Mouse (Mus musculus) heart, embryonic 11.5 days (tissue): ENCODE data around the gene Rad51b. TPM values are rescaled to one million over a fixed set of nuclear protein-coding genes. Genes with fewer than 3 reads are reported as not detected.

Source experiments
- ATAC-seq: fragments of 200-750 bp; cut with Nextera tagmentation; replicated peaks from 2 replicates; pipeline ENCODE4 v1.8.0; 2017; ENCODE audit warnings: moderate library complexity; ENCODE audit not compliant: insufficient number of reproducible peaks, low FRiP score, low TSS enrichment
- H3K27ac ChIP-seq: fragments of 300-500 bp; sonication (generic); 2 replicates; pipeline ENCODE4 v1.5.1; 2014; ENCODE audit warnings: mild to moderate bottlenecking, low read depth, low read length
- H3K27me3 ChIP-seq: fragments of 300-500 bp; sonication (generic); 2 replicates; pipeline ENCODE4 v1.6.1; 2014; ENCODE audit warnings: mild to moderate bottlenecking, low read length, mixed read lengths; ENCODE audit not compliant: control insufficient read depth, insufficient read depth
- H3K36me3 ChIP-seq: fragments of 300-500 bp; sonication (generic); 2 replicates; pipeline ENCODE4 v1.6.1; 2014; ENCODE audit warnings: mild to moderate bottlenecking, low read length, moderate library complexity, mixed read lengths; ENCODE audit not compliant: control insufficient read depth, insufficient read depth
- H3K4me1 ChIP-seq: fragments of 300-500 bp; sonication (generic); 2 replicates; pipeline ENCODE4 v1.6.1; 2014; ENCODE audit warnings: low read length; ENCODE audit not compliant: control insufficient read depth, insufficient read depth
- H3K4me2 ChIP-seq: fragments of 300-500 bp; sonication (generic); 2 replicates; pipeline ENCODE4 v1.6.1; 2014; ENCODE audit warnings: mild to moderate bottlenecking, moderate library complexity
- H3K4me3 ChIP-seq: fragments of 300-500 bp; sonication (generic); 2 replicates; pipeline ENCODE4 v1.5.1; 2014; ENCODE audit warnings: low read depth, low read length
- H3K9ac ChIP-seq: fragments of 300-500 bp; sonication (generic); 2 replicates; pipeline ENCODE4 v1.6.1; 2014; ENCODE audit warnings: mild to moderate bottlenecking, low read depth, low read length, moderate library complexity
- H3K9me3 ChIP-seq: fragments of 300-500 bp; sonication (generic); replicated peaks from 2 replicates; pipeline ENCODE4 v1.6.1; 2016; ENCODE audit warnings: low read length; ENCODE audit not compliant: control insufficient read depth
- WGBS: fragments of 180-500 bp; shearing (Covaris S2); extraction: QIAGEN DNeasy Blood & Tissue Kit; methylation state at CpG from one replicate; pipeline ENCODE4 v1.1.7; 2014; ENCODE audit not compliant: insufficient replicate concordance; 5-methylcytosine and 5-hydroxymethylcytosine counted together
- polyA plus RNA-seq: library from polyadenylated mRNA; unstranded; fragments of >200 nt; fragmentation: Nextera tagmentation; extraction: Ambion mirVana; gene quantifications from 2 replicates; pipeline ENCODE4 v1.2.1, GENCODE M21; 2014

Rad51b gene
- polyA plus RNA-seq, 1 experiment from 2014 or later = 6.4 TPM

- Histone ChIP-seq H3K27ac (no peak overlapping the region), H3K9me3 (no peaks in the 10 kb centered on the region), H3K9ac (no peak overlapping the region), H3K36me3 (no peaks in the 10 kb centered on the region), H3K4me3 (no peak overlapping the region), H3K27me3 (no peaks in the 10 kb centered on the region), H3K4me1 (0 out of 2 replicates have a peak, but pooled peaks cover 6% of the 10 kb centered on the region), H3K4me2 (no peak overlapping the region)
- WGBS = 58% methylated on average over 8 of the region's 8 CpGs
- no peak for ATAC-seq
Observed at GRCm38 (mm10) chr12:79804776-79805524, 507.9 kb downstream of the Rad51b start.

- Histone ChIP-seq H3K27ac (no peak overlapping the region), H3K4me3 (no peak overlapping the region), H3K9ac (peak overlapping the region; percentile 58; the same call in 1 of the 2 replicates), H3K27me3 (no peaks in the 10 kb centered on the region), H3K4me2 (no peak overlapping the region), H3K9me3 (no peaks in the 10 kb centered on the region), H3K4me1 (0 out of 2 replicates have a peak, but pooled peaks cover 6% of the 10 kb centered on the region), H3K36me3 (no peaks in the 10 kb centered on the region)
- ATAC-seq = no peak
- WGBS = 68% methylated on average over 4 of the region's 4 CpGs
Observed at GRCm38 (mm10) chr12:79806990-79807389, 509.9 kb downstream of the Rad51b start.

GRCm38 (mm10) chr12:79807410-79807847 is 510.3 kb downstream of the Rad51b start:
- H3K36me3 ChIP-seq = no peaks in the 10 kb centered on the region
- ATAC-seq = 0 out of 2 replicates have a peak, but pooled peaks have one; percentile 46
- no peak overlapping the region for H3K4me3 ChIP-seq
- peak overlapping the region; percentile 34 for H3K4me2 ChIP-seq
- H3K27me3 ChIP-seq = no peaks in the 10 kb centered on the region
- H3K4me1 ChIP-seq = 0 out of 2 replicates have a peak, but pooled peaks cover 6% of the 10 kb centered on the region
- 15% methylated on average over 10 of the region's 10 CpGs for WGBS
- H3K27ac ChIP-seq = no peak overlapping the region
- no peaks in the 10 kb centered on the region for H3K9me3 ChIP-seq
- peak overlapping the region; percentile 58 for H3K9ac ChIP-seq

- Histone ChIP-seq H3K4me3 (no peak overlapping the region), H3K36me3 (no peaks in the 10 kb centered on the region), H3K27ac (no peak overlapping the region), H3K4me1 (0 out of 2 replicates have a peak, but pooled peaks cover 6% of the 10 kb centered on the region), H3K9me3 (no peaks in the 10 kb centered on the region), H3K9ac (no peak overlapping the region), H3K27me3 (no peaks in the 10 kb centered on the region), H3K4me2 (no peak overlapping the region; the same call in 1 of the 2 replicates)
- WGBS = 79% methylated on average over 8 of the region's 8 CpGs
- no peak for ATAC-seq
Observed at GRCm38 (mm10) chr12:79807938-79808401, 510.9 kb downstream of the Rad51b start.

- Histone ChIP-seq H3K4me1 (0 out of 2 replicates have a peak, but pooled peaks cover 6% of the 10 kb centered on the region), H3K4me2 (no peak overlapping the region), H3K27ac (no peak overlapping the region), H3K36me3 (no peaks in the 10 kb centered on the region), H3K9me3 (no peaks in the 10 kb centered on the region), H3K27me3 (no peaks in the 10 kb centered on the region), H3K9ac (no peak overlapping the region), H3K4me3 (no peak overlapping the region)
- WGBS = 85% methylated on average over 18 of the region's 18 CpGs
- ATAC-seq = no peak
Observed at GRCm38 (mm10) chr12:79808426-79809398, 511.6 kb downstream of the Rad51b start.

GRCm38 (mm10) chr12:79809518-79809917 is 512.4 kb downstream of the Rad51b start:
- H3K9ac ChIP-seq = no peak overlapping the region
- no peaks in the 10 kb centered on the region for H3K9me3 ChIP-seq
- ATAC-seq = no peak
- 89% methylated on average over 5 of the region's 5 CpGs for WGBS
- H3K27me3 ChIP-seq = no peaks in the 10 kb centered on the region
- no peaks in the 10 kb centered on the region for H3K36me3 ChIP-seq
- H3K4me1 ChIP-seq = 0 out of 2 replicates have a peak, but pooled peaks cover 6% of the 10 kb centered on the region
- H3K4me3 ChIP-seq = no peak overlapping the region
- no peak overlapping the region for H3K4me2 ChIP-seq
- no peak overlapping the region for H3K27ac ChIP-seq

GRCm38 (mm10) chr12:79812422-79812821 is 515.3 kb downstream of the Rad51b start:
- Histone ChIP-seq H3K27ac (no peak overlapping the region), H3K27me3 (no peaks in the 10 kb centered on the region), H3K9me3 (no peaks in the 10 kb centered on the region), H3K4me2 (no peak overlapping the region), H3K4me3 (no peak overlapping the region), H3K4me1 (peaks cover 6% of the 10 kb centered on the region; the same call in 1 of the 2 replicates), H3K9ac (no peak overlapping the region), H3K36me3 (no peaks in the 10 kb centered on the region)
- 81% methylated on average over 8 of the region's 8 CpGs for WGBS
- no peak for ATAC-seq

- Histone ChIP-seq H3K9ac (no peak overlapping the region), H3K4me3 (no peak overlapping the region), H3K4me1 (peaks cover 6% of the 10 kb centered on the region; the same call in 1 of the 2 replicates), H3K36me3 (no peaks in the 10 kb centered on the region), H3K4me2 (no peak overlapping the region), H3K27ac (no peak overlapping the region), H3K9me3 (no peaks in the 10 kb centered on the region), H3K27me3 (no peaks in the 10 kb centered on the region)
- 77% methylated on average over 18 of the region's 18 CpGs for WGBS
- ATAC-seq = no peak
Observed at GRCm38 (mm10) chr12:79812838-79813563, 515.9 kb downstream of the Rad51b start.
